Mouse (Mus musculus) heart, postnatal 10 days (tissue): ENCODE measurements at regions not wholly inside any gene's neighbourhood (a gene's known extent, or its start where the extent isn't known, plus 50 kb on each side); places are given as distances from the start of the nearest gene placed in this dataset.
"Not testable (repeated sequence)": the region's sequence is repeated elsewhere in the genome, so short reads cannot be mapped to it uniquely, and the experiment has no call there.

ENCODE experiments used
- DNase-seq, 2 experiments: peaks; one replicate each; pipeline ENCODE4 v3.0.0; 2021
- intact Hi-C: fragments of 180-260 bp; cut with DNase I; formaldehyde crosslinking; loops from one replicate; pipeline ENCODE4 v1.15.1; 2025

GRCm38 (mm10) chr2:181930037-181930436 is 60.9 kb upstream of the Gm14496 start:
- DNase-seq: no peak
- intact Hi-C loops: no loop called here

- intact Hi-C loops, DNase-seq: not testable (repeated sequence)
Measured at GRCm38 (mm10) chr2:181930538-181930937, 60.4 kb upstream of the Gm14496 start.

GRCm38 (mm10) chr2:181931077-181931815 is 59.7 kb upstream of the Gm14496 start:
- intact Hi-C loops: not testable (repeated sequence)
- DNase-seq: peak; percentile 39 to 66

- intact Hi-C loops: no loop called here
- no peak for DNase-seq
Measured at GRCm38 (mm10) chr2:181931918-181932605, 58.9 kb upstream of the Gm14496 start.
